Mouse (Mus musculus) heart, adult 8-10 months (tissue): ENCODE results near the gene Anks1. TPM values are rescaled to one million over a fixed set of nuclear protein-coding genes. Genes with fewer than 3 reads are reported as not detected.

Experiments used
- DNase-seq: peaks from one replicate; pipeline ENCODE4 v3.0.0; 2022; ENCODE audit warnings: low spot score
- total RNA-seq, 4 experiments: library from RNA; stranded (reverse); gene quantifications; 2 replicates each; pipeline ENCODE4 v1.2.4; 2022

The Anks1 gene
- total RNA-seq, 4 experiments from 2014 or later: 52.9 to 62.0 (median 57.6) TPM

GRCm38 (mm10) chr17:28050210-28050609 lies 141.1 kb downstream of the Anks1 start:
- DNase-seq: no peak

GRCm38 (mm10) chr17:28052293-28052863 lies 143.3 kb downstream of the Anks1 start:
- no peak for DNase-seq

DNA sequence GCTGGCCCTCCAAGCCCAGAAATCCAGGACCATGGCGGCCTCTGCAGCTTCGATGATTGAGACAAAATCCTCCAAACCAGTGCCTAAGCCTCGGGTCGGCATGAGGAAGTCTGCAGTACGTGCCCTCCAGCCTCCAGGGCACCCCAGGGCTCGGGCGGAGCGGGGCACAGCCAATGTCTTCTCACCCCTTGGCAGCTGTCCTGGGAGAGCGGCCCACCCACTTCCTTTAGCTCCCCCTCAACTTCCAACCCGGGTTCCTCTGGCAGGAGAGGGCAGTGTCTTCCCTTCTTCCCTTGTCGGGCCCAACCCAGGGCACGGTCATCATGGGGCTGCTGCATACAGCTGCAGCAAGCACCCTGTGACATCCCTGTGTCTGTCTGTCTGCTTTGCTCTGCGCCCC lies 149.2 kb downstream of the Anks1 start:
- no peak for DNase-seq

- DNase-seq: no peak
These were observed 151.6 kb downstream of the Anks1 start for GRCm38 (mm10) chr17:28060681-28061080.

- DNase-seq: no peak
These were observed 152.4 kb downstream of the Anks1 start for GRCm38 (mm10) chr17:28061472-28061871.

GRCm38 (mm10) chr17:28062710-28063109 lies 153.6 kb downstream of the Anks1 start:
- DNase-seq: no peak

DNA sequence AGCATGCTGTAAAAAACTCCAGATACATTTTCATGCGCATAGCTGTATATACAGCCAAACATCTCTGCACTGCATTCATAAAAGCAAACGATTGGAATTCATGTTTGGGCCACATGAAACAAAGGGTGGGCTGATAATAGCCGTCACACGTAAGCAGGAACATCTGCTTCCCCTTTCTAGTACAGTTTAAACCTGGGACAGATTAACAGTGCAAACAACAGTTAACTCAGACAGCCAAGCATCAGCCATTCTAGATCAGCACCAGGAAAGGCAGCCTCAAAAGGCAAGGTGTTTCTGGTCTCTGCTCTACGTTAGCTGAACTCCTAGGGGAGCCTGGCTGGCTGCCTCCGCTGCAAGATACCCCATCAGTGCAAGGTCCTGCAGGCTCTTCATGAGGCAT lies 154.1 kb downstream of the Anks1 start:
- DNase-seq: no peak

DNA sequence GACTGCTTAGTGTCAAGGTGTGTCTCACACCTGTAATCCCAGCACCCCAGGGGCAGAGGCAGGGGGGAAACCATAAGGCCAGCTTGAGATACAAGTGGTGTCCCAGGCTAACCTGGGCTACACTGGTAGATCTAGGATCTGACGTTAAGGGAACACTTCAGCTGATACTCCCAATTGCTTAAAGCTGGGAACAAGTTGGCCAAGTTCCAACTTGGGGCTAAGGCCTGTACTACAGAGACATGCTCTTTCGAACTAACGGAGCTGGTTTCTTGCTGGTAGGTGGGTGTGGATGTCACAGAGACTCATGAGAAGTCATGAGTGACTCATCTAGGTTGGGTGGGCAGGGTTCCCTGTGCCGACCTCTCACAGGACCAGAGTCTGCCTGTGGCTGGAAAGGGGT lies 158.2 kb downstream of the Anks1 start:
- no peak for DNase-seq

GRCm38 (mm10) chr17:28069446-28069845 lies 160.3 kb downstream of the Anks1 start:
- no peak for DNase-seq

- no peak for DNase-seq
These were observed 161.2 kb downstream of the Anks1 start for GRCm38 (mm10) chr17:28070256-28070655.

GRCm38 (mm10) chr17:28072730-28073129 lies 163.6 kb downstream of the Anks1 start:
- no peak for DNase-seq

DNA sequence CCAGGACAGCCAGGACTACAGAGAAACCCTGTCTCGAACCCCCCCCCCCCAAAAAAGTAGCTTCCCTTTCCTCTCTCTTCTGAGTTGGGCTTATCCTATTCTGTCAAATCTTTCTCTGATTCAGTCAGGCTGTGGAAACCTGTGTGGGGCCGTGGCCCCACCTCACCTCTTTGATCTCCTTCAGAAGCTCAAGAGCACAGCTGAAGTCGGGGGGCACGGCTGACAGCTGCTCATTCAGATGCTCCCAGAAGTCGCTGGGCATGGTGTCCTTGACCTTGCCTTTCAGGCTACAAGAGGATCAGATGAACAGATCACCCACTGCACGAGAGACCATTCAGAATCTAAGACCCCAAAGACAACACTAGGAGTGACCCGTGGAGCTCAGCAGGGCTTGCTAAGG lies 165.4 kb downstream of the Anks1 start:
- DNase-seq: no peak

DNA sequence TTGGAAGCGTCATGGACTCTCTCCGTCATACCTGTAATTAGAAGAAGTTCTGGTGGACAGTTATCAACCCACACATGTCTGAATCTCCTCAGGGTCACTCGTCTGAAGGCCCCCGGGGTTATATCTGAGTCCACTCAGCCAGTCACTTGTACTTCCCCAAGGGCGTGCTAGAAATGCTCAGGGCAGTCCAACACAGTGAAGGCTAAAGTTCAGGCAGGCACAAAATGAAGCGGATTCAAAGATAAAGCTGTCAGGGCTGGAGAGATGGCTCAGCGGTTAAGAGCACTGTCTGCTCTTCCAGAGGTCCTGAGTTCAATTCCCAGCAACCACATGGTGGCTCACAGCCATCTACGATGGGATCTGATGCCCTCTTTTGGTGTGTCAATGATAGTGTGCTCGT lies 168.9 kb downstream of the Anks1 start:
- no peak for DNase-seq

DNA sequence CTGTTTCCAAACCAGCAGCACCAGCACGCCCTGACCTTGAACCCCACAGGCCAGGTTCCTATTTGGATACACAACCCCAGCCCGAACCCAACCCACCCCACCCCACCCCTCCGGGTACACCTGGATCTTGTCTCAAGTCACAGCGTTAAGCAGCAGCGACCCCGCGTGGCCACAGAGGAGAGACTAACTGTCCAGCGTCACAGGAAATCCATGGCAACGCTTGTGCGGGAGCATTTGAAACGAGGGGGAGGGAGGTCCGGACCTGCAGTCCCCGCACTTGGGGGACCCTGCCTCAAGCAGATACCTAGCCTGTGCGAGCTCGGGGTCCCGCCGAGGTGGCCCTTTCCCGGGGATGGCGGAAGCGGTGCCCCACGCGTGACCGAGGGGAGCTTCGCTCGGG lies 170.5 kb downstream of the Anks1 start:
- DNase-seq: peak; percentile 77

GRCm38 (mm10) chr17:28080045-28080816 lies 171.1 kb downstream of the Anks1 start, which contains the start of gene Tcp11:
TSS of gene Tcp11 (minus strand) at chr17:28080639.
- no peak for DNase-seq

DNA sequence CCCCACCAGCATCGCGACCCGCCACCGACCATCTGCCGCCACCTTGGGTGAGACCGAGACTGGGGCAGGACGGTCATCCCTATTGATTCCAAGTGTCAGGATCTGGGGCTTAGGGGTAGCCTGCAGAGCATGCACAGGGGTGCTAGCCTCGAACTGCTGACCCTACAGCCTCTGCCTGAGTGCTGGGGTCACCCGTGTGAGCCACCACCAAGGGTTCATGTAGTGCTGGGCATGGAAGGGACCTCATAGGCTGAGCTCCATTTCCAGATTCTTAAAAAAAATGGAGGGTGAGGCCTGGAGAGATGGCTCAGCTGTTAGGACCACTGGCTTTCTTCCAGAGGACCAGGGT lies 171.7 kb downstream of the Anks1 start:
- no peak for DNase-seq

DNA sequence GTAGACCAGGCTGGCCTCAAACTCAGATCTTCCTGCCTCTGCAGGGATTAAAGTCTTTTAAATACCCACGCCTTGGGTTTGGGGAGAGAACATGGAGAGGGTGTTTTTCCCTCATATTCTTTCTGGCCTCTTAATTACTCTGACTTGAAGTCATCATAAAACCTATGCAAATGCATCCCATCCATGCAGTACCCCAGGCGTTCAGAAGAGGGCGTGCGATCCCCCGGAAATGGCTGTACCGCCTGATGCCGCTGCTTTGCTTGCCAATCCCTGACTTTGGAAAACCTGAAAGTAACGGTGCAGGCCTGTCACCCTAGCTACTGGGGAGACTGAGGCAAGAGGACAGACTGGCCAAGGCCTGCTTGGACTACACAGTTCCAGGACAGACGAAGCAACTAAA lies 172.3 kb downstream of the Anks1 start:
- no peak for DNase-seq

- no peak for DNase-seq
These were observed 172.8 kb downstream of the Anks1 start for GRCm38 (mm10) chr17:28081856-28082255.

DNA sequence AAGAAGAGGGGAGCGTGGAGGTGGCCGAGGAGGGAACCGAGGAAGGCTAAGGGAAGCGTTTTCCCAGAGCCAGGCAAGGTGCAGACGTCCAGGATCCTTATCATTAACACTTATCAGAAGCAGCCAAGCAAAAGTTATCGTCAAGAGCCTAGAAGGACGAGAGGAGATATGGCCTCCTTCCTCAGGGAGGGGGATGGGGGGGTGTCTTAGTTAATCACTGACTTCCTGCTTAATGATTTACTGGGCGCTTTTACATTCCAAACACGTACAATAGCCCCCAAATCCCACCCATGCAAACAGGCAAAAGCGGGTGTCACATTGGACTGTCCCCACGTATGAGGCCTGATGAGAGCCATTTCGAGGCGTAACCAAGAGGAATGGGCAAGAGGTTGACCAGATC lies 173.8 kb downstream of the Anks1 start:
- DNase-seq: no peak

DNA sequence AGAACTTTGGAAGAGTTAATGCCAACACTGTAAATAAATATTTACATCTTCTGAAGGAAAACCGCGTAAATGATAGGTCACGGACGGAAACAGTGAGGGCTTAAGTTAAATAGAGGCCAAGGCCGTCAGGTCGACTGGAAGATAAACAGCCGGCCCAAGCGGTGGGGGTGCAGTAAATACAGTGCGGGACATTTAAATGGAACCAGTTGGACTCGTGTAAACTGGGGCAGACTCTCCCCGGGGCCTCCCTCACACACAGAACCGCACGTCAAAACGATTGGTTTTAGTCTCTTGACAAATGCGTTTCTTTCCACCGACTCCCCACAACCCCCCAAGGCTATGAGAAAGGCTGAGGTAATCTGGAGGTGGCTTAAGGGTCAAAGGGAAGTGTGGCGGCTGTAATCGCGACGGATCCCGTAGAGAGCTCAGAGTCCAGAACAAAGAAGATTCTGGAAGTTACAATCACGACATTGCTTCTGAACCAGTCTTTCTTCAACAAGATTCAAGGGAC lies 175.3 kb downstream of the Anks1 start:
- DNase-seq: no peak

- peak; percentile 86 for DNase-seq
These were observed 175.9 kb downstream of the Anks1 start for GRCm38 (mm10) chr17:28084964-28085363.

DNA sequence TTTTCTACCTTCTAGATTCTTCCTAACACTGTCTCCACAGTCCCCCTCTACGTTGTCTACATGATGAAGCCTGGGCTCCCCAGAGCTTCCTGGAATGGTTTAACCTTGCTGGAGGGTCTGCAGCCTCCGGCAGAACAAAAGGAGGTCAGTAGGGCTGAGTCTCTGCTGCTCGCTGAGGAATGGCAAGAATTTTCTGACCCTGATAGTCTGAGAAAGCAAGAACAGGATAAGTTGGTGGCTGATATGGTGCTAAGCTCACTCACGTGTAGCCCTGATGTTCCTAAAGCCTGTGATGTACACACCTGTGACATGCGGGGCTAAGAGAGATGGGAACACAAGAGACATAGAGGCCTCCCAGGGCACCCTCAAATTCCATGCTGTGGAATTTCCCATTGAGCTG lies 178.3 kb downstream of the Anks1 start:
- no peak for DNase-seq

DNA sequence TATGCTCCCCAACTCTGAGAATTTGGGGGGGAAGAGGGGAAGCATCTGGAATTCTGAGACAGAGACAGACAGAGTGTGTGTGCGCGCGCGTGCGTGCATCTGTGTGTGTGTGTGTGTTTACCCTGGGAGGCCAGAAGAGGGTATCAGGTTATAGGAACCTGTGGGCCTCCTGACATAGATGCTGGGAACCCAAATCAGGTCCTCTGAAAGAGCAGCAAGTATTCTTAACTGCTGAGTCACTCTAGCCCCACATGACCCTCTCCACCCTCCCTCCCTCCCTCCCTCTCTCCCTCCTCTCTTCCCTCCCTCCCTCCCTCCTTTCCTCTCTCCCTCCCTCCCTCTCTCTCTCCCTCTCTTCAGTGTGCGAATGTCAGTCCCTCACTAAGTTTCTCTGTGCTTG lies 179.6 kb downstream of the Anks1 start:
- no peak for DNase-seq
